Mouse (Mus musculus): ENCODE data around the gene Trappc6a. TPM values are rescaled to one million over a fixed set of nuclear protein-coding genes. Genes with fewer than 3 reads are reported as not detected.

Trappc6a gene
- total RNA-seq (2021), result 10 to 100 TPM; 76.6 to 80.9 TPM
- long read RNA-seq, experiment 1, transcript Trappc6a-201 (6 exons, 785 nt), result major isoform, 86 of 103 reads
- long read RNA-seq, experiment 1, partial matches to known transcripts, result 4 of 103 reads
- long read RNA-seq, experiment 1, other reads (novel, unspliced or antisense), result 10 of 103 reads
- long read RNA-seq, experiment 2, transcript Trappc6a-201 (6 exons, 785 nt), result major isoform, 57 of 68 reads
- long read RNA-seq, experiment 2, partial matches to known transcripts, result 3 of 68 reads
- long read RNA-seq, experiment 2, other reads (novel, unspliced or antisense), result 6 of 68 reads

GRCm38 (mm10) chr7:19508150-19508923 is at the start of gene Trappc6a, which contains the start of gene Bloc1s3:
Gene Trappc6a, plus strand, starts transcription at chr7:19508395.
Gene Bloc1s3, minus strand, starts transcription at chr7:19508367.
- DNase-seq, result peak; percentile 94

- peak; percentile 89 for DNase-seq
Observed at GRCm38 (mm10) chr7:19458591-19459111, 49.5 kb upstream of the Trappc6a start, which contains the start of gene Mark4. Gene Mark4, minus strand, starts transcription at chr7:19458821.

GRCm38 (mm10) chr7:19459144-19459870 is 48.9 kb upstream of the Trappc6a start:
- DNase-seq, result no peak

- no peak for DNase-seq
Observed at GRCm38 (mm10) chr7:19460500-19460899, 47.7 kb upstream of the Trappc6a start.

- peak; percentile 87 for DNase-seq
Observed at GRCm38 (mm10) chr7:19461488-19461887, 46.7 kb upstream of the Trappc6a start.

- DNase-seq, result no peak
Observed at GRCm38 (mm10) chr7:19462443-19462842, 45.8 kb upstream of the Trappc6a start.

GRCm38 (mm10) chr7:19462884-19463381 is 45.3 kb upstream of the Trappc6a start, which contains the start of gene Exoc3l2:
Gene Exoc3l2, plus strand, starts transcription at chr7:19463331.
- DNase-seq, result no peak

- DNase-seq, result no peak
Observed at GRCm38 (mm10) chr7:19464367-19465307, 43.6 kb upstream of the Trappc6a start.

GRCm38 (mm10) chr7:19466602-19467145 is 41.5 kb upstream of the Trappc6a start:
- DNase-seq, result no peak

GRCm38 (mm10) chr7:19467638-19468037 is 40.6 kb upstream of the Trappc6a start:
- DNase-seq, result no peak

- no peak for DNase-seq
Observed at GRCm38 (mm10) chr7:19468279-19468678, 39.9 kb upstream of the Trappc6a start.

- DNase-seq, result no peak
Observed at GRCm38 (mm10) chr7:19469404-19469803, 38.8 kb upstream of the Trappc6a start.

- no peak for DNase-seq
Observed at GRCm38 (mm10) chr7:19470308-19470707, 37.9 kb upstream of the Trappc6a start.

GRCm38 (mm10) chr7:19472403-19472802 is 35.8 kb upstream of the Trappc6a start:
- peak; percentile 45 for DNase-seq

- DNase-seq, result peak; percentile 90
Observed at GRCm38 (mm10) chr7:19473875-19474443, 34.2 kb upstream of the Trappc6a start.

- DNase-seq, result no peak
Observed at GRCm38 (mm10) chr7:19477084-19477483, 31.1 kb upstream of the Trappc6a start.

- DNase-seq, result no peak
Observed at GRCm38 (mm10) chr7:19477624-19478384, 30.4 kb upstream of the Trappc6a start.

GRCm38 (mm10) chr7:19483281-19483680 is 24.9 kb upstream of the Trappc6a start:
- no peak for DNase-seq

GRCm38 (mm10) chr7:19485488-19485887 is 22.7 kb upstream of the Trappc6a start:
- DNase-seq, result no peak
